Mouse (Mus musculus): ENCODE measurements around the gene Grin2d. TPM values are rescaled to one million over a fixed set of nuclear protein-coding genes. Genes with fewer than 3 reads are reported as not detected.
"Not testable (repeated sequence)": the region's sequence is repeated elsewhere in the genome, so short reads cannot be mapped to it uniquely, and the experiment has no call there.

Gene Grin2d
- 0.04 TPM in 1 of 2 replicates, not detected in the other for total RNA-seq (2012; rRNA removed)
- not detected in 2 replicates for total RNA-seq (2014; rRNA removed)
- 0.07 TPM in 1 of 2 replicates, not detected in the other for polyA plus RNA-seq (2012; ENCODE audit: insufficient read length, low read depth)

DNA sequence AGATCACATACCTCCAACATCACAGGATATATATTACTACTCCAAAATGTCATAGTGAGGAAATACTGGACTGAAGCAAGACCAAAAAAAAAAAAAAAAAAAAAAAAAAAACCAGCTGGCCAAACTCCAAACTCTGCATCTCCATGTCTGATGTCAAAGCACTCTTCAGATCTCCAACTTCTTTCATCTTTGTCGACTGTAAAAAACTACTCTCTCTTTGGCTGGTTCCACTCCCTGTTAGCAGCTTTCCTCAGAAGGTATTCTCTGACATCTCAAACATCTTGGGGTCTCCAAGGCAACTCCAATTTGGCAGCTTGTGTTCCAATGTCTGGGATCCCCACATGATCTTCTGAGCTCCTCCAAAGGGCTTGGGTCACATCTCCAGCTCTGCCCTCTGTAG, at the start of gene Grin2d:
Grin2d (minus strand) TSS at position 101 of the 400 bp plus-strand sequence.
- H3K27me3 ChIP-seq (replicated peaks); DNase-seq (ENCODE audit: extremely low read depth); H3K4me3 ChIP-seq (replicated peaks in 1 of 3; ENCODE audit: low read depth in 2 of 3, low read length in 2 of 3, poor library complexity in 1 of 3); H3K9me3 ChIP-seq (replicated peaks; ENCODE audit: low read length); H3K4me2 ChIP-seq (ENCODE audit: insufficient read depth, low read depth, poor library complexity, severe bottlenecking); in situ Hi-C loops (cut with MboI; ENCODE audit: low pct_ligation_motif_present, low pct_unique_long_range_greater_than_20kb, low sequenced_read_pairs); H3K9ac ChIP-seq (ENCODE audit: insufficient read depth, low read depth); H3K27ac ChIP-seq (ENCODE audit: insufficient read depth, low read depth); dilution Hi-C loops (cut with MboI; ENCODE audit: extremely low pct_ligation_motif_present, extremely low pct_unique_long_range_greater_than_20kb, low sequenced_read_pairs): not testable (repeated sequence)
- H3K36me3 ChIP-seq (replicated peaks in 1 of 2; ENCODE audit: control insufficient read depth in 1 of 2, insufficient read depth in 1 of 2, low read length in 1 of 2) = peaks cover 57 to 79% of the 10 kb centered on the region in 2 experiments
- peaks cover 18% of the 10 kb centered on the region for H3K79me2 ChIP-seq (replicated peaks; ENCODE audit: control insufficient read depth, extremely low read depth, insufficient read depth, poor library complexity, severe bottlenecking)
- H3K4me1 ChIP-seq (ENCODE audit: control insufficient read depth in 1 of 2, insufficient read depth in 2 of 2) = peaks cover 11 to 33% of the 10 kb centered on the region in 2 experiments

DNA sequence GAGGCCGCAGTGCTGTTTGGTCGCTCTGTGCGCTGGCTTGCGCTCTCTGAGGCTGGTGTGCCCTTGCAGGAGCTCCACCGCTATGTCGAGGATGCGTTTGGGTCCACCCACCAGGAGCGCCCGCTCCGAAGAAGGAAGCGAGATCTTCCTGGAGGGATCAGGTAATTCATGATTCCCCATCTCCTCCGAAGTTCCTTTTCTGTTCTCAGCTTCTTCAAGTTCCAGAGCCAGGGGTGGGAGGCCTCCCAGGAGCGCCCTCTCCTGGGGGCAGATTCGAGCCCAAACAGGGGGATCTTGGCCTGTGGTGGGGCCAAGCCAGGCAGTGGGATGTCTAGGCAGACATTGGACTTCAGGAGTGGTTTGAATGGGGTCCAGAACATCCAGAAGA, 46.2 kb upstream of the Grin2d start:
- dilution Hi-C loops (cut with MboI; ENCODE audit: extremely low pct_ligation_motif_present, extremely low pct_unique_long_range_greater_than_20kb, low sequenced_read_pairs) (no loop called here), in situ Hi-C loops (cut with MboI; ENCODE audit: low pct_ligation_motif_present, low pct_unique_long_range_greater_than_20kb, low sequenced_read_pairs) (loop anchor here (10.0 kb wide), 1 partner anchor 190 kb away; no protein-coding TSS in a partner anchor)

DNA sequence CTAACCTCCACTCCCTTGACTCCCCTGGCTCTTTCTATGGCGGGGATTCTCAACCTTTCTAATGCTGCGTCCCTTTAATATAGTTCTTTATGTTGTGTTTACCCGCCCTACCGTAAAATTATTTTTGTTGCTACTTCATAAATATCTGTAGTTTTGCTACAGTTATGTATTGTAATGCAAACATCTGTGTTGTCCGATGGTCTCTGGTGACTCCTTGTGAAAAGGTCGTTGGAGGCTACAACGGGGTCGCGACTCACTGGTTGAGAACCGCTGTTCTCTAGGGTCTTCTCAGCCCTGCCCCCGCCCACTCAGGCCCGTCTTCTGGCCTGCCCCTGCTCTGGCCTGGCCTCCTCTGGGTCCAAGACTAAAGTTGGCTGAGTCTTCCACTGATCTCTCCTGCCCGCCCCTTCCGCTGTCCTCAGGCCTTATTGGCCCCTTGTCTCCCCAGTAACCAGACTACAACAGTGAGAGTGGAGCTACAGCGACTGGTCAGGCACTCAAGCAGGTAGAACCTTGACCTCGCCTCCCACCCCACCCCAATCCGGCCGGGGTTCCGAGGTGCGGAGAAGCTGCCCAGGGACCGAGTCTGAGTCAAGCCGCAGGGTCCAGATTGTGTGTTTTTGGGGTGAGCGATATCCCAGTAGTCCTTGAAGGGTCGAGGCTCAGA, 45.7 kb upstream of the Grin2d start, which contains the start of gene Ccdc114:
Ccdc114 (plus strand) TSS at position 311 of the 667 bp plus-strand sequence.
- H3K4me2 ChIP-seq (ENCODE audit: insufficient read depth, low read depth, poor library complexity, severe bottlenecking) = no peak within 1 kb of the TSS
- H3K27me3 ChIP-seq (replicated peaks) = no peaks in the 10 kb centered on the region
- no peak for DNase-seq (ENCODE audit: extremely low read depth)
- dilution Hi-C loops (cut with MboI; ENCODE audit: extremely low pct_ligation_motif_present, extremely low pct_unique_long_range_greater_than_20kb, low sequenced_read_pairs) (no loop called here), in situ Hi-C loops (cut with MboI; ENCODE audit: low pct_ligation_motif_present, low pct_unique_long_range_greater_than_20kb, low sequenced_read_pairs) (loop anchor here (10.0 kb wide), 1 partner anchor 189 kb away; no protein-coding TSS in a partner anchor)
- H3K9me3 ChIP-seq (replicated peaks; ENCODE audit: low read length) = peaks cover 29% of the 10 kb centered on the region
- TF ChIP-seq MAFK (IDR thresholded peaks at IDR 0.05; ENCODE audit: insufficient replicate concordance, low read length) (no peak), ZMIZ1 (IDR thresholded peaks at IDR 0.05; ENCODE audit: low read depth, low read length) (no peak), UBTF (IDR thresholded peaks at IDR 0.05; ENCODE audit: low read depth, low read length) (no peak), SIN3A (IDR thresholded peaks at IDR 0.05; ENCODE audit: low read length) (no peak), CTCF (conservative IDR thresholded peaks at IDR 0.05 in 1 of 2, IDR thresholded peaks at IDR 0.05 in 1 of 2; ENCODE audit: low read depth in 2 of 2, low read length in 2 of 2) (no peak), MAX (IDR thresholded peaks at IDR 0.05; ENCODE audit: low read length) (no peak), USF2 (conservative IDR thresholded peaks at IDR 0.05; ENCODE audit: low read depth, low read length) (no peak), GABPA (IDR thresholded peaks at IDR 0.05; ENCODE audit: insufficient replicate concordance, low read depth, low read length) (no peak), HCFC1 (IDR thresholded peaks at IDR 0.05; ENCODE audit: low read depth, low read length) (no peak), RCOR1 (conservative IDR thresholded peaks at IDR 0.05; ENCODE audit: low read depth, low read length) (no peak), USF1 (IDR thresholded peaks at IDR 0.05; ENCODE audit: low read depth, low read length) (no peak), ZNF384 (IDR thresholded peaks at IDR 0.05; ENCODE audit: low read depth, low read length) (no peak), CHD2 (IDR thresholded peaks at IDR 0.05; ENCODE audit: low read length) (no peak), ELF1 (IDR thresholded peaks at IDR 0.05; ENCODE audit: low read depth, low read length) (no peak), ZC3H11A (IDR thresholded peaks at IDR 0.05; ENCODE audit: low read depth, low read length) (no peak), IRF4 (IDR thresholded peaks at IDR 0.05; ENCODE audit: low read depth, low read length) (no peak), NELFE (IDR thresholded peaks at IDR 0.05; ENCODE audit: low read depth, low read length) (no peak), NRF1 (IDR thresholded peaks at IDR 0.05; ENCODE audit: low read depth, low read length) (no peak), E2F4 (IDR thresholded peaks at IDR 0.05; ENCODE audit: insufficient replicate concordance, low read depth, low read length) (no peak), POLR2AphosphoS2 (IDR thresholded peaks at IDR 0.05; ENCODE audit: low read depth, low read length) (no peak)
- H3K4me1 ChIP-seq (ENCODE audit: control insufficient read depth in 1 of 2, insufficient read depth in 2 of 2) = peaks cover 0 to 47% of the 10 kb centered on the region in 2 experiments; a peak in 3 of 4 replicates
- no peak within 1 kb of the TSS for H3K9ac ChIP-seq (ENCODE audit: insufficient read depth, low read depth)
- H3K4me3 ChIP-seq (replicated peaks in 1 of 3; ENCODE audit: low read depth in 2 of 3, low read length in 2 of 3, poor library complexity in 1 of 3) = peak within 1 kb of the TSS in 1 of 3 experiments; percentile 30
- no peaks in the 10 kb centered on the region for H3K79me2 ChIP-seq (replicated peaks; ENCODE audit: control insufficient read depth, extremely low read depth, insufficient read depth, poor library complexity, severe bottlenecking)
- peaks cover 0 to 6% of the 10 kb centered on the region in 2 experiments for H3K36me3 ChIP-seq (replicated peaks in 1 of 2; ENCODE audit: control insufficient read depth in 1 of 2, insufficient read depth in 1 of 2, low read length in 1 of 2)
- H3K27ac ChIP-seq (ENCODE audit: insufficient read depth, low read depth) = no peak within 1 kb of the TSS

More for the DNA sequence above, 46.2 kb upstream of the Grin2d start:
- no peak for TF ChIP-seq E2F4 (IDR thresholded peaks at IDR 0.05; ENCODE audit: insufficient replicate concordance, low read depth, low read length)
- TF ChIP-seq NRF1 (IDR thresholded peaks at IDR 0.05; ENCODE audit: low read depth, low read length) = no peak
- TF ChIP-seq GABPA (IDR thresholded peaks at IDR 0.05; ENCODE audit: insufficient replicate concordance, low read depth, low read length) = no peak
- no peak for TF ChIP-seq MEF2A (IDR thresholded peaks at IDR 0.05; ENCODE audit: borderline replicate concordance, low read depth, low read length)
- TF ChIP-seq NELFE (IDR thresholded peaks at IDR 0.05; ENCODE audit: low read depth, low read length) = no peak
- TF ChIP-seq POLR2AphosphoS2 (IDR thresholded peaks at IDR 0.05; ENCODE audit: low read depth, low read length) = no peak
- no peak for TF ChIP-seq ZKSCAN1 (IDR thresholded peaks at IDR 0.05; ENCODE audit: borderline replicate concordance, low read depth, low read length)
- TF ChIP-seq MAFK (IDR thresholded peaks at IDR 0.05; ENCODE audit: insufficient replicate concordance, low read length) = no peak
- no peak for TF ChIP-seq SMC3 (IDR thresholded peaks at IDR 0.05; ENCODE audit: low read depth, low read length)
- no peak for TF ChIP-seq UBTF (IDR thresholded peaks at IDR 0.05; ENCODE audit: low read depth, low read length)
- peaks cover 29% of the 10 kb centered on the region for H3K9me3 ChIP-seq (replicated peaks; ENCODE audit: low read length)
- no peak overlapping the region for H3K4me2 ChIP-seq (ENCODE audit: insufficient read depth, low read depth, poor library complexity, severe bottlenecking)
- H3K36me3 ChIP-seq (replicated peaks in 1 of 2; ENCODE audit: control insufficient read depth in 1 of 2, insufficient read depth in 1 of 2, low read length in 1 of 2) = peaks cover 0 to under 1% of the 10 kb centered on the region in 2 experiments
- no peak overlapping the region for H3K4me3 ChIP-seq (replicated peaks in 1 of 3; ENCODE audit: low read depth in 2 of 3, low read length in 2 of 3, poor library complexity in 1 of 3)
- DNase-seq (ENCODE audit: extremely low read depth) = no peak
- H3K4me1 ChIP-seq (ENCODE audit: control insufficient read depth in 1 of 2, insufficient read depth in 2 of 2) = peaks cover 0 to 41% of the 10 kb centered on the region in 2 experiments; a peak in 3 of 4 replicates
- H3K79me2 ChIP-seq (replicated peaks; ENCODE audit: control insufficient read depth, extremely low read depth, insufficient read depth, poor library complexity, severe bottlenecking) = no peaks in the 10 kb centered on the region
- H3K27ac ChIP-seq (ENCODE audit: insufficient read depth, low read depth) = no peak overlapping the region
- H3K27me3 ChIP-seq (replicated peaks) = no peaks in the 10 kb centered on the region
- no peak overlapping the region for H3K9ac ChIP-seq (ENCODE audit: insufficient read depth, low read depth)

All from CH12.LX (cell line).